Mouse (Mus musculus): Measurements from ENCODE around the gene Abcb6.

The Abcb6 gene

GRCm38 (mm10) chr1:75142301-75143261 is 37.6 kb downstream of the Abcb6 start, which contains the start of the genes Cnppd1 and Retreg2:
Gene Cnppd1, minus strand, starts transcription at chr1:75142711.
Gene Retreg2, plus strand, starts transcription at chr1:75142778.
- DNase-seq, result peak; percentile 97

GRCm38 (mm10) chr1:75141486-75142190 is 38.6 kb downstream of the Abcb6 start:
- peak; percentile 75 for DNase-seq

GRCm38 (mm10) chr1:75140601-75141190 is 39.5 kb downstream of the Abcb6 start:
- no peak for DNase-seq

GRCm38 (mm10) chr1:75138448-75138847 is 41.7 kb downstream of the Abcb6 start:
- no peak for DNase-seq

- DNase-seq, result no peak
Measured at GRCm38 (mm10) chr1:75136730-75137129, 43.5 kb downstream of the Abcb6 start.

- no peak for DNase-seq
Measured at GRCm38 (mm10) chr1:75136293-75136692, 43.9 kb downstream of the Abcb6 start.

- DNase-seq, result no peak
Measured at GRCm38 (mm10) chr1:75133421-75134207, 46.6 kb downstream of the Abcb6 start, which contains the start of gene Slc23a3. Gene Slc23a3, minus strand, starts transcription at chr1:75133890.

GRCm38 (mm10) chr1:75128641-75129040 is 51.6 kb downstream of the Abcb6 start:
- DNase-seq, result no peak

- no peak for DNase-seq
Measured at GRCm38 (mm10) chr1:75125418-75125817, 54.8 kb downstream of the Abcb6 start.

GRCm38 (mm10) chr1:75124346-75125321 is 55.6 kb downstream of the Abcb6 start, which contains the start of gene Nhej1:
Gene Nhej1, minus strand, starts transcription at chr1:75125200.
- DNase-seq, result peak; percentile 95

- DNase-seq, result peak; percentile 24
Measured at GRCm38 (mm10) chr1:75122211-75122610, 58.0 kb downstream of the Abcb6 start.

Data from lung, postnatal 14 days (tissue).